10 mouse cellular contexts compared by ENCODE assay signal in the genomic region with DNA sequence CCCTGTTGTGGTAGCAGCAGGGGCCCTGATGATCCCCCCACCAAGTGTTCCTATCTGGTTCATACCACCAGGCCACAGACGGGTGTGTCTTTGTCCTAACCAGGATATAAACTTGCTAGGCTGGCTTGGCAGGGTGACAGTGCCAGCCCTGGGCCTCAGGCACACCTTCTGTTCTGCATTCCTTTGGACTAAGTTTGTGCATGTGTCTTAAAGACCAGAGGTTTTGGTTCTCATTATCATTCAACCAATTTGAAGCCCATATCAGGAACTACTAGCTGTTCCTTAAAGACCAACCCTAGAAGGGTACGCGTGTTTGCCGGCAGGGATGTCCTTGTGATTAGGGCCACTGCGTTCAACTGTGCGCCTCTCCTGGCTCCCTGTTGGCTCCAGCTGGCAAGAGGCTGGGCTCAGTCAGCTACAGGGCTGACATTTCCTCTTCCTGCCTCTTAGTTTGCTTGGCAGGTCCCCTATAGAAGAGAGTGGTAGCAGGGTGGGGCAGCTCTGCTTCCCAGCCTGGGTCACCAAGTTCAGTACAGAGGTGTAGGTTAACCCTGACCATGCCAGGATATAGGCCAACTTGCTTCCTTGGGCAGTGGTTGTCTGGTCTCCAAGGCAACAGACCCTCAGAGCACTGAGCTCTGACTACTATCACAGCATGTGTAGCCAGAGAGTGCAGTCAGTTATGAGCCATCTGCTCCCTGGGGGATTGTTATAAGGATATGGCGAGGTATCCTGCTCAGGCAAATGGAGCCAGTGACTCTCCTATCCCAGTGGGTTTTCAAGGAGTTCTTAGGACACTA. TPM values are rescaled to one million over a fixed set of nuclear protein-coding genes. Genes with fewer than 3 reads are reported as not detected.
DNase-seq lines count a peak whose midpoint lies in the region; ATAC-seq and TF ChIP-seq lines count a peak whose summit lies in the region.
"Had no signal": no experiment of that assay in that cellular context is flagged by ENCODE, and none has a peak within 500 bp of the region (broad histone marks: within the 10 kb centered on the region; RNA-seq: fewer than 3 reads in every experiment).

No protein-coding gene starts in this region.

- peaks cover 44% of the 10 kb centered on the region for H3K27me3 ChIP-seq in limb, embryonic 14.5 days (ENCODE audit: control insufficient read depth, insufficient read depth, low read length)
- peaks cover 62% of the 10 kb centered on the region for H3K27me3 ChIP-seq in limb, embryonic 10.5 days (ENCODE audit: low read depth, poor library complexity, severe bottlenecking)
- peaks cover 42% of the 10 kb centered on the region for H3K27me3 ChIP-seq in kidney, embryonic 16.5 days (ENCODE audit: insufficient read depth, low read length)
- H3K27me3 ChIP-seq in midbrain, embryonic 15.5 days (replicated peaks): peaks cover 43% of the 10 kb centered on the region

- peak; percentile 36 for DNase-seq in limb, embryonic 14.5 days (ENCODE audit: low spot score)
- DNase-seq in limb, embryonic 10.5 days (ENCODE audit: low spot score): no peak
- peak; percentile 55 to 62 for DNase-seq in cerebellum, postnatal 36 days
- peak; percentile 62 to 80 for DNase-seq in lung, postnatal 4 days
- no peak for DNase-seq in adrenal gland, adult 2 months
- no peak for DNase-seq in thymus, adult 18-20 months
- DNase-seq: left cerebral cortex, postnatal 4 days had no signal

- no peak overlapping the region for H3K4me3 ChIP-seq in limb, embryonic 14.5 days (replicated peaks; ENCODE audit: low read length)
- H3K4me3 ChIP-seq in limb, embryonic 10.5 days: no peak overlapping the region
- no peak overlapping the region for H3K4me3 ChIP-seq in kidney, embryonic 16.5 days (ENCODE audit: low read length)
- no peak overlapping the region for H3K4me3 ChIP-seq in midbrain, embryonic 15.5 days
- H3K4me3 ChIP-seq: forebrain, embryonic 12.5 days had no signal

- no peak overlapping the region for H3K4me2 ChIP-seq in limb, embryonic 14.5 days (replicated peaks; ENCODE audit: low read depth, low read length, severe bottlenecking)
- H3K4me2 ChIP-seq in kidney, embryonic 16.5 days (replicated peaks; ENCODE audit: low read depth, low read length): no peak overlapping the region
- H3K4me2 ChIP-seq in midbrain, embryonic 15.5 days: no peak overlapping the region
- H3K4me2 ChIP-seq: forebrain, embryonic 12.5 days had no signal

- H3K27ac ChIP-seq in limb, embryonic 14.5 days (replicated peaks; ENCODE audit: low read depth, low read length): no peak overlapping the region
- no peak overlapping the region for H3K27ac ChIP-seq in limb, embryonic 10.5 days
- peak overlapping the region; percentile 63; the same call in 1 of the 2 replicates for H3K27ac ChIP-seq in kidney, embryonic 16.5 days (ENCODE audit: low read length)
- H3K27ac ChIP-seq in midbrain, embryonic 15.5 days: no peak overlapping the region
- H3K27ac ChIP-seq: forebrain, embryonic 12.5 days had no signal

- no peaks in the 10 kb centered on the region for H3K9me3 ChIP-seq in limb, embryonic 14.5 days (ENCODE audit: control insufficient read depth, low read length)
- H3K9me3 ChIP-seq in limb, embryonic 10.5 days (replicated peaks): no peaks in the 10 kb centered on the region
- no peaks in the 10 kb centered on the region for H3K9me3 ChIP-seq in kidney, embryonic 16.5 days (ENCODE audit: low read length)
- no peaks in the 10 kb centered on the region for H3K9me3 ChIP-seq in midbrain, embryonic 15.5 days
- H3K9me3 ChIP-seq: forebrain, embryonic 12.5 days had no signal

- no peak overlapping the region for H3K9ac ChIP-seq in limb, embryonic 14.5 days (ENCODE audit: low read depth, low read length, severe bottlenecking)
- no peak overlapping the region for H3K9ac ChIP-seq in kidney, embryonic 16.5 days (replicated peaks; ENCODE audit: low read length)
- no peak overlapping the region for H3K9ac ChIP-seq in midbrain, embryonic 15.5 days
- H3K9ac ChIP-seq: forebrain, embryonic 12.5 days had no signal

- WGBS in limb, embryonic 14.5 days: 54% methylated on average over 7 of the region's 7 CpGs
- WGBS in limb, embryonic 10.5 days: 55% methylated on average over 7 of the region's 7 CpGs
- 45% methylated on average over 7 of the region's 7 CpGs for WGBS in kidney, embryonic 16.5 days
- 52% methylated on average over 7 of the region's 7 CpGs for WGBS in midbrain, embryonic 15.5 days

- H3K4me1 ChIP-seq in limb, embryonic 14.5 days (ENCODE audit: control insufficient read depth, insufficient read depth, low read length): no peaks in the 10 kb centered on the region
- H3K4me1 ChIP-seq in limb, embryonic 10.5 days: peaks cover 22% of the 10 kb centered on the region
- peaks cover 17% of the 10 kb centered on the region for H3K4me1 ChIP-seq in kidney, embryonic 16.5 days (ENCODE audit: insufficient read depth, low read length)
- H3K4me1 ChIP-seq in midbrain, embryonic 15.5 days: peaks cover 27% of the 10 kb centered on the region

- peaks cover 42% of the 10 kb centered on the region for H3K36me3 ChIP-seq in limb, embryonic 14.5 days (ENCODE audit: control insufficient read depth, insufficient read depth, low read length)
- peaks cover 48% of the 10 kb centered on the region for H3K36me3 ChIP-seq in limb, embryonic 10.5 days
- H3K36me3 ChIP-seq in kidney, embryonic 16.5 days (ENCODE audit: insufficient read depth, low read length): peaks cover 36% of the 10 kb centered on the region
- H3K36me3 ChIP-seq in midbrain, embryonic 15.5 days (replicated peaks): peaks cover 29% of the 10 kb centered on the region

- no peak for ATAC-seq in limb, embryonic 14.5 days (ENCODE audit: low FRiP score, low read depth)
- ATAC-seq in kidney, embryonic 16.5 days (ENCODE audit: low FRiP score, low TSS enrichment): peak; percentile 24; the same call in 1 of the 2 replicates
- no peak; the same call in 1 of the 2 replicates for ATAC-seq in midbrain, embryonic 15.5 days (replicated peaks)

- TF ChIP-seq POLR2A in limb, embryonic 14.5 days (IDR thresholded peaks at IDR 0.05; ENCODE audit: borderline replicate concordance, extremely low read depth, insufficient read depth, insufficient read length): no peak

RNA-seq across cellular contexts. Expression of a gene that starts 0.9 kb away (rescaled TPM):
- polyA plus RNA-seq in limb, embryonic 14.5 days (2012; rRNA removed): not detected in 2 replicates
- not detected in 2 replicates for polyA plus RNA-seq in limb, embryonic 14.5 days (2014; fragmentation: Nextera tagmentation; extraction: Ambion mirVana)
- polyA plus RNA-seq in limb, embryonic 10.5 days (2016; fragmentation: Nextera tagmentation; extraction: Ambion mirVana): not detected in 2 replicates
- not detected in 2 replicates for polyA plus RNA-seq in kidney, embryonic 16.5 days (2015; fragmentation: Nextera tagmentation; extraction: Ambion mirVana)
- total RNA-seq in adrenal gland, adult 2 months (2021): not detected
- not detected in 2 replicates for polyA plus RNA-seq in adrenal gland, adult 2 months (2012; rRNA removed)
- polyA plus RNA-seq in midbrain, embryonic 15.5 days (2015; fragmentation: Nextera tagmentation; extraction: Ambion mirVana): not detected in 2 replicates
- total RNA-seq: left cerebral cortex, postnatal 4 days had no signal
- polyA plus RNA-seq: forebrain, embryonic 12.5 days had no signal

RNA-seq across cellular contexts. Expression of a gene that starts 2.7 kb away (rescaled TPM):
- polyA plus RNA-seq in limb, embryonic 14.5 days (2012; rRNA removed): 0.09 TPM in 1 of 2 replicates, not detected in the other
- 0.15 TPM in 1 of 2 replicates, not detected in the other for polyA plus RNA-seq in limb, embryonic 14.5 days (2014; fragmentation: Nextera tagmentation; extraction: Ambion mirVana)
- not detected in 2 replicates for polyA plus RNA-seq in limb, embryonic 10.5 days (2016; fragmentation: Nextera tagmentation; extraction: Ambion mirVana)
- not detected in 2 replicates for polyA plus RNA-seq in kidney, embryonic 16.5 days (2015; fragmentation: Nextera tagmentation; extraction: Ambion mirVana)
- not detected for total RNA-seq in adrenal gland, adult 2 months (2021)
- not detected in 2 replicates for polyA plus RNA-seq in adrenal gland, adult 2 months (2012; rRNA removed)
- polyA plus RNA-seq in midbrain, embryonic 15.5 days (2015; fragmentation: Nextera tagmentation; extraction: Ambion mirVana): 0.14 and 0.23 TPM in 2 replicates
- total RNA-seq: left cerebral cortex, postnatal 4 days had no signal
- polyA plus RNA-seq: forebrain, embryonic 12.5 days had no signal

RNA-seq across cellular contexts. Expression of a gene that starts 14.8 kb away (rescaled TPM):
- 121 and 165 TPM in 2 replicates for polyA plus RNA-seq in limb, embryonic 14.5 days (2012; rRNA removed)
- 117 and 126 TPM in 2 replicates for polyA plus RNA-seq in limb, embryonic 14.5 days (2014; fragmentation: Nextera tagmentation; extraction: Ambion mirVana)
- polyA plus RNA-seq in limb, embryonic 10.5 days (2016; fragmentation: Nextera tagmentation; extraction: Ambion mirVana): 138 and 153 TPM in 2 replicates
- 146 and 152 TPM in 2 replicates for polyA plus RNA-seq in kidney, embryonic 16.5 days (2015; fragmentation: Nextera tagmentation; extraction: Ambion mirVana)
- total RNA-seq in adrenal gland, adult 2 months (2021): 10 to 100 TPM; 78.8 to 82.7 TPM
- polyA plus RNA-seq in adrenal gland, adult 2 months (2012; rRNA removed): 93.1 and 110 TPM in 2 replicates
- polyA plus RNA-seq in midbrain, embryonic 15.5 days (2015; fragmentation: Nextera tagmentation; extraction: Ambion mirVana): 153 and 157 TPM in 2 replicates

RNA-seq across cellular contexts. Expression of a gene that starts 14.8 kb away (rescaled TPM):
- 124 and 135 TPM in 2 replicates for polyA plus RNA-seq in limb, embryonic 14.5 days (2012; rRNA removed)
- polyA plus RNA-seq in limb, embryonic 14.5 days (2014; fragmentation: Nextera tagmentation; extraction: Ambion mirVana): 254 and 267 TPM in 2 replicates
- 235 and 243 TPM in 2 replicates for polyA plus RNA-seq in limb, embryonic 10.5 days (2016; fragmentation: Nextera tagmentation; extraction: Ambion mirVana)
- 209 and 211 TPM in 2 replicates for polyA plus RNA-seq in kidney, embryonic 16.5 days (2015; fragmentation: Nextera tagmentation; extraction: Ambion mirVana)
- total RNA-seq in adrenal gland, adult 2 months (2021): 10 to 100 TPM; 37.6 to 46.1 TPM
- polyA plus RNA-seq in adrenal gland, adult 2 months (2012; rRNA removed): 55.2 and 62.1 TPM in 2 replicates
- 186 and 197 TPM in 2 replicates for polyA plus RNA-seq in midbrain, embryonic 15.5 days (2015; fragmentation: Nextera tagmentation; extraction: Ambion mirVana)

RNA-seq across cellular contexts. Expression of a gene that starts 24.6 kb away (rescaled TPM):
- 4.9 and 6.0 TPM in 2 replicates for polyA plus RNA-seq in limb, embryonic 14.5 days (2012; rRNA removed)
- polyA plus RNA-seq in limb, embryonic 14.5 days (2014; fragmentation: Nextera tagmentation; extraction: Ambion mirVana): 6.1 and 6.8 TPM in 2 replicates
- polyA plus RNA-seq in limb, embryonic 10.5 days (2016; fragmentation: Nextera tagmentation; extraction: Ambion mirVana): 8.7 and 9.7 TPM in 2 replicates
- 12.0 and 12.1 TPM in 2 replicates for polyA plus RNA-seq in kidney, embryonic 16.5 days (2015; fragmentation: Nextera tagmentation; extraction: Ambion mirVana)
- 10 to 100 TPM in 1 of 2 experiments, 1 to 10 TPM in 1; 10.0 to 13.1 TPM for total RNA-seq in adrenal gland, adult 2 months (2021)
- 13.6 and 14.6 TPM in 2 replicates for polyA plus RNA-seq in adrenal gland, adult 2 months (2012; rRNA removed)
- 16.7 and 16.9 TPM in 2 replicates for polyA plus RNA-seq in midbrain, embryonic 15.5 days (2015; fragmentation: Nextera tagmentation; extraction: Ambion mirVana)

Comparison
In these comparisons a context has a peak if more than half of its experiments do, and no peak if none do; other contexts are left out.
1. DNase-seq: peak in limb, embryonic 14.5 days (single experiment), cerebellum, postnatal 36 days (2 of 2) and lung, postnatal 4 days (2 of 2); none in limb, embryonic 10.5 days (single experiment), adrenal gland, adult 2 months (single experiment) and thymus, adult 18-20 months (0 of 2).